Mouse (Mus musculus) gastrocnemius, postnatal 4 days (tissue): Measurements from ENCODE around the gene Rnase2b. TPM values are rescaled to one million over a fixed set of nuclear protein-coding genes. Genes with fewer than 3 reads are reported as not detected.
A peak's percentile ranks its signal among the peaks of the same experiment; 100 is the strongest.
"Not testable (repeated sequence)": the region's sequence is repeated elsewhere in the genome, so short reads cannot be mapped to it uniquely, and the experiment has no call there.

Source experiments
- DNase-seq, 2 experiments: peaks; one replicate each; pipeline ENCODE4 v3.0.0; 2021 to 2022; ENCODE audit warnings: low spot score in 2 of 2, mixed read lengths in 2 of 2
- total RNA-seq, 2 experiments: library from RNA; stranded (reverse); gene quantifications; 2 replicates each; pipeline ENCODE4 v1.2.3; 2021

The Rnase2b gene
- total RNA-seq, 2 experiments from 2014 or later = not detected

- DNase-seq = no peak
These were observed 11.7 kb upstream of the Rnase2b start for GRCm38 (mm10) chr14:51150206-51150831.

- no peak for DNase-seq
These were observed 9.7 kb upstream of the Rnase2b start for GRCm38 (mm10) chr14:51152249-51152870.

- DNase-seq = no peak
These were observed 5.9 kb upstream of the Rnase2b start for GRCm38 (mm10) chr14:51156056-51156735.

- DNase-seq = no peak
These were observed 5.4 kb upstream of the Rnase2b start for GRCm38 (mm10) chr14:51156736-51157068.

- DNase-seq = no peak
These were observed 5.0 kb upstream of the Rnase2b start for GRCm38 (mm10) chr14:51157072-51157471.

- not testable (repeated sequence) for DNase-seq
These were observed 1.3 kb downstream of the Rnase2b start for GRCm38 (mm10) chr14:51163323-51163722.

GRCm38 (mm10) chr14:51165435-51165834 lies 3.4 kb downstream of the Rnase2b start:
- no peak for DNase-seq

- no peak for DNase-seq
These were observed 4.0 kb downstream of the Rnase2b start for GRCm38 (mm10) chr14:51166068-51166467.

- DNase-seq = peak in 1 of 2 experiments; percentile 30
These were observed 10.2 kb downstream of the Rnase2b start for GRCm38 (mm10) chr14:51172095-51172865.

GRCm38 (mm10) chr14:51172947-51173346 lies 10.9 kb downstream of the Rnase2b start:
- DNase-seq = not testable (repeated sequence)

GRCm38 (mm10) chr14:51173843-51174242 lies 11.8 kb downstream of the Rnase2b start:
- DNase-seq = no peak

- DNase-seq = not testable (repeated sequence)
These were observed 19.0 kb downstream of the Rnase2b start for GRCm38 (mm10) chr14:51181051-51181450.

- no peak for DNase-seq
These were observed 33.6 kb downstream of the Rnase2b start for GRCm38 (mm10) chr14:51195681-51196080.

- DNase-seq = no peak
These were observed 37.3 kb downstream of the Rnase2b start, which contains the start of gene Ang2 for GRCm38 (mm10) chr14:51199098-51200023. Gene Ang2, minus strand, starts transcription at chr14:51199148.

GRCm38 (mm10) chr14:51200054-51200453 lies 38.0 kb downstream of the Rnase2b start:
- DNase-seq = no peak

GRCm38 (mm10) chr14:51200466-51200865 lies 38.4 kb downstream of the Rnase2b start:
- no peak for DNase-seq

GRCm38 (mm10) chr14:51203115-51203514 lies 41.1 kb downstream of the Rnase2b start, which contains the start of gene Ear14:
Gene Ear14, plus strand, starts transcription at chr14:51203391.
- no peak for DNase-seq
